Mouse (Mus musculus): ENCODE data around the gene Xpo1.
A peak's percentile ranks its signal among the peaks of the same experiment; 100 is the strongest.

GRCm38 (mm10) chr11:23271770-23272724 is 16.2 kb downstream of the Xpo1 start:
- TF ChIP-seq CTCF (IDR thresholded peaks at IDR 0.05; ENCODE audit: low read depth) = peak; percentile 74
- no peak for TF ChIP-seq EP300 (IDR thresholded peaks at IDR 0.05; ENCODE audit: low read depth)

Measured in liver, postnatal 0 days (tissue).